Mouse (Mus musculus) gastrocnemius, postnatal 14 days (tissue): ENCODE measurements around the gene Lurap1. TPM values are rescaled to one million over a fixed set of nuclear protein-coding genes. Genes with fewer than 3 reads are reported as not detected.

ENCODE experiments used
- DNase-seq: peaks from one replicate; pipeline ENCODE4 v3.0.0; 2021; ENCODE audit warnings: mixed read lengths
- intact Hi-C: fragments of 180-260 bp; cut with DNase I; formaldehyde crosslinking; loops from one replicate; pipeline ENCODE4 v1.15.1; 2025; ENCODE audit warnings: low total_unique reads
- total RNA-seq, 2 experiments: library from RNA; stranded (reverse); gene quantifications; 2 replicates each; pipeline ENCODE4 v1.2.3; 2021

Lurap1 gene
- total RNA-seq, 2 experiments from 2014 or later, result 10.8 to 13.4 TPM

DNA sequence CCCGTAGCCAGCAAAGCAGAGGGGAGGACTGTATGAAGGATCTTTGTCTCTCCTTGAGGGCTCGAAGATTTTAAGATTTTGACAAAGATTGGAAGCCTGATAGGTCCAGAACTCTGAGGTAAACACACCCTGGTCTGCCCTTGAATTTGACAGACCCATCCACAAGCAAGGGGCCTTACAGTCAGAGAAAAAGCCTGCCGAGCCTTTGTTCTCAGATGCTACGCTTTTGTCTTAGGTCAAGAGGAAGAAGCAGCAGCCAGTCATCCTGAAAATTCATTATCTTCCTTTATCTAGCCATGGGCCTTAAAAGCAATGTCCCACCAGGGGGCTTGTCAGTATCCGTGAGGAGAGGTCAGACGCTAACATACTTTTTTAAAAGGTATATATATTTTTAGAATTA, 23.2 kb downstream of the Lurap1 start:
- intact Hi-C loops, result no loop called here
- DNase-seq, result no peak

DNA sequence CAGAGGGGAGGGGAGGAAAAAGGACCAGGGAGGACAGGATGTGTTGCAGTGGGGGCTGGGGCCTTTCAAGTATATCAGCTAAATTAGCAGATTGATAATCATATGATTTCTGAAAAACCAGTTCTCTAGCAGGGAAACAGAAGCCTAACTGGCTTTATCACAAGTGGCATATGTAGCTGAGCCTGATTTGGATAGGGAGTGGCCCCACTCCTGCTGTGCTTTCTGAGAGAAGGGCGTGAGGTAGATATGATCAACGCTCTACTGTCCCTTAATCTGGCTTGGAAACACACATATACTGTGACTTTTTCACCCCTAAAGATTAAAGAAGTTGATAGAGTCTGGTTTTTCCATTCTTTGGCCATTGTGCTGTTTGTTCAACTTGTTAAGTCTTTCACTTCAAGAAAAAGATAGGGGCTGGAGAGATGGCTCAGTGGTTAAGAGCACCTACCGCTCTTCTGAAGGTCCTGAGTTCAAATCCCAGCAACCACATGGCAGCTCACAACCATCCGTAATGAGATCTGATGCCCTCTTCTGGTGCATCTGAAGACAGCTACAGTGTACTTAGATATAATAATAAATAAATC, 25.2 kb downstream of the Lurap1 start:
- intact Hi-C loops, result no loop called here
- no peak for DNase-seq

DNA sequence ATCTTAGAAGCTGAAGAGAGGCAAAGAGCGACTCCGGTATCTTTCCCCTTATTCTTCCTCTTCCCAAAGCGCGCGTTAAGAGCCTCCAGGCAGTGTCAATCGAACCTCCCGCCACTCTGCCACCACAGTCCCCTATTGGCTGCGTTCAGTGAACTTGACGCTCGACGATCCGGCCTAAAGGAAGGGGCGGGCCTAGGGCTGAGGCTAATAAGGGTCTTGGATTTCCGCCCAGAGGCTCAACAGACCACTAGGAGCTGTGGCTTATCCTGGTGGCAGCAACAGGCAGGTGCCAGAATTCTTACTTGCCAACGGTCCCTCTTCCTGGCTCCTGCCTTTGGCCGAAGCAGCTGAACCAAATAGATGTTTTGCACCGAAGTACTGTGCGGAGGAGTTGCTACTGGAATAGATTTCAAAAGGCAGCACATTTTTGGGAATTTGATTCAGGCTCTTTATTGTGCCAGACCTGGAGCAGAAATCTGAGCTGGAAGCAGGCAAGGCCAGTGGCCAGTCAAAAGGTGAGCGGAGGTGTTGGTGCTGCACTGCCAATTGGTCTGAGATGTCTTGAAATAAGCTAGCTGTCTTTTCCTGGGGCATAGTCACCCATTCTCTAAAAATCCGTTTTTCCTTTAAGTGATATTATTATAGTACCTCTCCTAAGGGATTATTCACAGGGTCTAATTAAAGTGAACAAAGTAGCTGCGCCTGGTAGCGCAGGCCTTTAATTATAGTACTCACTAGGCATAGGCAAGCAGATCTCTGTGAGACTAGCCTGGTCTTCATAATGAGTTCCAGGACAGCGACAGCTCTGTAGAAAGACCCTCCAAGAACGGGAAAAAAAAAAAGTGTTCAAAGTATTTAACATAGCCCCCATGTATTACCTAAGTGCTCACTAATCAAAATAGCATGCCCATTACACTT, 27.3 kb downstream of the Lurap1 start, which contains the start of the genes Rad54l and Pomgnt1:
Rad54l (minus strand) TSS at position 89 of the 918 bp plus-strand sequence.
Pomgnt1 (plus strand) TSS at position 239 of the 918 bp plus-strand sequence.
- intact Hi-C loops, result no loop called here
- peak; percentile 83 for DNase-seq

DNA sequence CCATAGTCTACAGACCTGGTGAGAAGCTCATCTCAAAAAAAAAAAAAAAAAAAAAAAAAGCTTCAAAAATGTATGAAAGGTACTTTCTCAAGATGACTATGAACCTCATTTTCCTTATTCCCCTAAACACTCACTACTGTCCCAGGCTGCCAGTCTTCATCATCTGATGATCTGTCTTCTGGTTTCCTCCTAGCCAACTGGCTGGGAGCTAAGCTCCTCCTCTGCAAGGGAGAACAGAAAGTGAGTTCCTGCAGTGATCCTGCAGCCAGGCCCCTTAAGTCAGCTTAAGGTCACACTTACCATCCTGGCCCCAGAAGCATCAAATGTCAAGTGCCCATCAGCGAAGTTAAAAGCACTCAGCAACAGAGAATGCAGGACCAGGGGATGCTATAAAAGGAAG, 28.4 kb downstream of the Lurap1 start:
- DNase-seq, result no peak
- intact Hi-C loops, result no loop called here

DNA sequence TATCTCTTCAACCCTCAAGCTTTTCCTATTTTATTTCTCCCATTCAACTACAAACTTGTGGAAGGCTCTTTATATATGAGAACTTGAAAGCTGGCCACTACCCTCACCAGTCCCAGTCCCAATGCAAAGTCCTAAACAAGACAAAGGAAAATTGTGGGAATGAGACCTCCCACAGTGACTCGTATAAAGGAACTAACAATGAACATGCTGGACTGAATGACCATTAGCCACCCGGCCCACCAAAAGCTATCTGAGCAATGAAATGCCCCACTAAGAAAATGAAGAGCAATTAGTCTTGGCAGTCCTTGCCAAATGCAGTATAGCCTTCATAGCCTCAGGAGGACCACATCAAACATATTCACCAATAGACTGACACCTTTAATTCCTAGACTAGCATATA, 39.7 kb downstream of the Lurap1 start:
- intact Hi-C loops, result no loop called here
- DNase-seq, result no peak

DNA sequence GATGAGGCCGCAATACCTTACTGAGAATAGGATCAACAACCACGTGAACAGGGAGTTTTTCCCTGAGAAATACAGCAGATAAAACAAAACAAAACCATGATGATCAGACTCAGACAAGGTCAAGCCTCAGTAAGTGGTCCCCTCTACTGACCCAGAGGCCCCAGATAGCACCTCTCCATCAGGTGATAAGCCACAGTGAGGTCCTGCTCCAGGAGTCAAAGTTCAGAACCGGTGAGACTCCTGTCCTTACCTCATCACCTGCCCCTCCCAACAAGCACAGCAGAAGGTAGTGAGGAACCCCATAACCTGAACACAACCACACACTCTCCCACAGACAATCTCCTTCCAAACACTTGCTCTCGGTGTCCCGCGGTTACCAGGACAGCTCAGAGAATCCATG, 40.4 kb downstream of the Lurap1 start:
- DNase-seq, result no peak
- intact Hi-C loops, result no loop called here

DNA sequence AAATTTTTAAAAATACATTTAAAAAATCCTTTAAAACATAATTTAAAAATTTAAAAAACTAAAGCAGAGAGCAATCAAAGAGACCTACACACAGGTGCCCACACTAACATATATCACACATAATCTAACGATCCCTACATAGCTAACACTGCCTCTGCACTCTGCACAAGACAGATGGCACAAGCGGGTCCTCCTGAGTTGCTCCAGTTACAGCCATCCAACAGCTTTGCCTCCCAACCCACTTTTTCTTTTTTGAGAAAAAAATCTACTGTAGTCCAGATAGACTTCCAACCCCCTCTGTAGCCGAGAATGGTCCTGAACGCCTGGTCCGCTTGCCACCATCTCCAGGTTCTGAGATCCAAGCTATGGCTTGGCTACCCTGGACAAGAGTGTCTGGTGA, 45.9 kb downstream of the Lurap1 start:
- intact Hi-C loops, result no loop called here

DNA sequence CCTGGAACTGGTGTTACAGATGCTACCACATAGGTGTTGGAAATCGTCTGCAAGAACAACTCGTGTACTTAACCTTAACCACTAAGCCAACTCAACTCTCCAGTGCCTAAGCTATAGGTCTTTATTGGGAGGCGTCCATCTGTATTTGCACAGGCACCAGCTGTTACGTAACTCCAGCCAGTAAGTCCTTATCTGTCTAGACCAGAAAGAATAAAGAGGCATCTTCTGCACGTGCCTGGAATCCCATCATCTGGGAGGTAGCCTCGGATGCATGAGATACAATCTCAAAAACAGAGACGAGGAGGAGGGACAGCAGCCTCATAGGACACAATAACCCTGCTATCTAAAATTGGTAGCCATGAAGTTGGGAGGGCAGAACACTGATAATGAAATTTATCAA, 50.2 kb downstream of the Lurap1 start:
- intact Hi-C loops, result no loop called here

More for the DNA sequence above, 45.9 kb downstream of the Lurap1 start:
- no peak for DNase-seq

DNA sequence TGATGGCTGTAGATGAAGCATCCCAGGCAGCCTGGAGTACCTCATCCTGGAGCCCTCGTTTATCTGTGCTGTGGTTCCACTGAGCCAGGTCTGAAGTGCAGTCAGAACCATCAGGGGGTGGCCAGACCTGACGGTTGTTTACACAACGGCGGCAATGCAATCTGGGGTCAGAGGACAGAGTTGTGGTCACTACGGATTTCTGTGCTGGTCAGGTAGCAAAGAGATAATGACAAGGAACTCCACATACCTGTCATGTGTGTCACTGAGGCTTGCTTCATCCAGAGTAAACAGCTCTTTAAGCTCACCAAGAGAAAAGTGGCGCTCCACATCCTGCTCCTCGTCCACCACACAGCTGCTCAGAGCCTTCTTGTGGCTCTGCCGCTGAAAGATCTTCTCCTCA, 53.9 kb downstream of the Lurap1 start:
- intact Hi-C loops, result no loop called here
- no peak for DNase-seq

More for the DNA sequence above, 50.2 kb downstream of the Lurap1 start:
- no peak for DNase-seq

DNA sequence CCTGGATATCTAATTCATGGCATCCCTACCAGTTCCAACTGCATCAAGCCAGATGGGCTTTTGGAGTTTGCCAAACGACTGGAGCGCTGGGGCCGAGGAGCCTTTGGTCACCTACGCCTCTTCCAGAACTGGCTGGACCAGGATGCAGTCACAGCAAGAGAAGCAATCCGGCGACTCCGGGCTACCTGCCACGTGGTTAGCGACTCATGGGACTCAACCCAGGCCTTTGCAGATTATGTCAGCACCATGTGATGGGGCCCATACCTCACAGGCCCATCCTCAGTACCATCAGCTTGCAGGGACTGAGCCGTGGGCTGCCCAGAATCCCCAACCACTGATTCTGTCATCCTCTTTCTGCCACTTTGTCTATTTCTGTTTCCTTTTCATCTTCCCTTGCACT, 54.8 kb downstream of the Lurap1 start:
- intact Hi-C loops, result no loop called here
- DNase-seq, result no peak

DNA sequence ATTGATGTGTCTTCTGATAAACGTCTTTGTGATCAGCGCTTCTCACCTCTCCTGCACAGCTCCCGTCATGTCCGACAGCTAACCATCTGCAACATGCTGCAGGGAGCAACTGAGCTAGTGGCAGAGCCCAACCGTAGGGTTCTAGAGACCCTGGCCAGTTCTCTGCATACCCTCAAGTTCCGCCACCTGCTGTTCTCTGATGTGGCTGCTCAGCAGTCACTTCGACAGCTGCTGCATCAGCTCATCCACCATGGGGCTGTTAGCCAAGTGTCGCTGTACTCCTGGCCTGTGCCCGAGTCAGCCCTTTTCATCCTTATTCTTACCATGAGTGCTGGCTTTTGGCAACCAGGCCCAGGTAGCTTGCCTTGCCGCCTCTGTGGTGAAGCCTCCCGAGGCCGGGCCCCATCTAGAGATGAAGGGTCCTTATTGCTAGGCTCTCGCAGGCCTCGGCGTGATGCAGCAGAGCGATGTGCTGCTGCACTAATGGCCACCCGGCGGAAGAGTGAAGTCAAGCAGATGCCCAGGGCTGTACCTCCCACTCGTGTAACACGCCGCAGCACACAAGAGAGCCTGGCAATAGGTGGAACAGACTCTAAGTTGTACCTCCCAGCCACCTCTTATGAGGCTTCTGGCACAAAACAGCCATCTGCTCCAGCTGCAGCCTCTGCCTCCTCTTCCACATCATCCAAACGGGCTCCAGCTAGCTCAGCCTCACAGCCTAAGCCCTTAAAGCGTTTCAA, 62.5 kb downstream of the Lurap1 start:
- peak; percentile 20 for DNase-seq
- intact Hi-C loops, result no loop called here

Other genes with a start within 250 kb of the Lurap1 start
- gene Dmbx1, start 211.4 kb downstream of the Lurap1 start, total RNA-seq, result not detected
- gene Faah, start 133.4 kb downstream of the Lurap1 start, total RNA-seq, result under 1 TPM in 1 of 2 experiments, not detected in 1; 0.39 TPM
- gene Nsun4, start 97.5 kb downstream of the Lurap1 start, total RNA-seq, result 10 to 100 TPM; 12.7 to 13.9 TPM
- gene Uqcrh, start 76.3 kb downstream of the Lurap1 start, total RNA-seq, result 100 to 1,000 TPM; 876 to 989 TPM
- 10 to 100 TPM; 19.0 to 25.0 TPM for gene Lrrc41, start 76.1 kb downstream of the Lurap1 start, total RNA-seq
- gene Rad54l, start 27.6 kb downstream of the Lurap1 start, total RNA-seq, result 1 to 10 TPM; 1.8 to 2.2 TPM
- gene Pomgnt1, start 27.5 kb downstream of the Lurap1 start, total RNA-seq, result 10 to 100 TPM; 52.0 to 52.2 TPM
- not detected for gene Tspan1, start 16.3 kb upstream of the Lurap1 start, total RNA-seq
- gene 1700042G07Rik, start 22.0 kb upstream of the Lurap1 start, total RNA-seq, result not detected
- under 1 TPM in 1 of 2 experiments, not detected in 1; 0.47 TPM for gene Gm49337, start 22.0 kb upstream of the Lurap1 start, total RNA-seq
- 10 to 100 TPM in 1 of 2 experiments, 1 to 10 TPM in 1; 7.7 to 11.3 TPM for gene Pik3r3, start 70.3 kb upstream of the Lurap1 start, total RNA-seq